Mouse (Mus musculus): ENCODE measurements at regions not wholly inside any gene's neighbourhood (a gene's known extent, or its start where the extent isn't known, plus 50 kb on each side); places are given as distances from the start of the nearest gene placed in this dataset.

DNA sequence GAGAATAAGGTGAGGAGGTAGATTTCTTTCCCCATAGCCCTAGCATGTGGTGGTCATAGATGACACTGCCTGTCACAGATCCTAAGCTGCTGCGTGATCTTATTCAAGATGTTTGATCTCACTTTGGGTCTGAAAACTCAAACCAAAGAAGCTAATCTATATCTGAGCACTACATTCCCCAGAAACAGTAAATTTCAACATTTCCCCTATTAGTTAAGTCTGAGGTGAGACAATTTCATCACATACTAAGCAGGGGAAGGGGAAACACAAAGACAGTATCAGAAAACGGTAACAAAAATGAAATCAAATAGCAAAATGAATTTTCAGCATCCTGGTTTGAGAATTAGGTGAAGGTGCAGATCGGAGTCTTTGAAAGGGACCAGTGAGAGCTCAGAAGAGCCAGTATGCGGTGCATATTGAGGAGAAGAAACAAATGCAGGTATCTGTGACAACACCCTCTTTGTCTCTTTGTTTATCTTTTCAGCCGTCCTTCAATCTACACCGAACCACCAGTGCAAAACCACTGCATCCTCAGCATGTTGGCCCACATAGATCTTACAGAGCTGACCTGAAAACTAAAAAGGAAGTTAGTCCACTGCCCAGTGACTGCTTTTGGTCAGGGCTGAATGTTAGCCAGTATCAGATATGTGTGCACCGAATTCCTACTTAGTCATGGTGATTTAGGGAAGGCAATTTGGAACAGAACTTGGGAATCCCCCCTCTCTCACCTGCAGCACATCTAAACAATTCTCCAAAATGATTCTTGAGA lies 247.0 kb downstream of the Ets1 start:
- 86% methylated on average over 7 of the region's 7 CpGs for WGBS
- DNase-seq (ENCODE audit: low spot score), result no peak

DNA sequence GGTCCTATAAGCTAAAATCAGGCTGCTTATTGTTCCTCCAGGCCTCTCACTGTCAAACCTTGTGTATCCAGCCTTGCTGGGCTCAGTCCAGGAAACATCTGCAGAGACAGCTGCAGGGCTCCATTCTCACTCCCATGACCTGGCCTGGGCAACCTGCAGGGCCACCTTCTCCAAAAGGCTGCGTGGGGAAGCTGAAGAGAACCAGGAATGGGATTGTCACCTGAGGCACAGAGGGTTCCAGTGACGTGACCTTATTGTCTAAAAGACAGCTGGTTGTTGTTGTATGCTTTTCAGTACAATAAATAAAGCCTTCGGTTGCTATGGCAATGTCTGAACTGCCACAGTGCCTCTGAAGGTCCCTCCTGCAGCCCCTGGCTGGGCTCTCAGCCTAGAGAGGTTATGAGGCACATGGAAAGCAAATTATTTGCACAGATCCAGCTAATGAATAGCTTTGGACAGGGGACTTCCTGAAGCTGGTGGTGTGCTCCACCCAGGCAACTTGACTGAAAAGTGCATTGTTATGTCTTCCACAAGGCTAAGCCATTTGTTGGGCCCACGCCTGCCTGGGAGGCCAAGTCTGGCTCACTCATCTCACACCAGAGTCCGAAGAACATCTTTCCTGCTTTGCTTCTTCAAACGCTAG lies 250.1 kb downstream of the Ets1 start:
- Histone ChIP-seq H3K4me1 (ENCODE audit: control insufficient read depth, insufficient read depth, low read length) (no peaks in the 10 kb centered on the region), H3K9ac (ENCODE audit: low read depth, low read length, severe bottlenecking) (no peak overlapping the region), H3K27me3 (ENCODE audit: control insufficient read depth, insufficient read depth, low read length) (no peaks in the 10 kb centered on the region), H3K27ac (replicated peaks; ENCODE audit: low read depth, low read length) (no peak overlapping the region), H3K36me3 (ENCODE audit: control insufficient read depth, insufficient read depth, low read length) (no peaks in the 10 kb centered on the region), H3K4me2 (replicated peaks; ENCODE audit: low read depth, low read length, severe bottlenecking) (no peak overlapping the region), H3K4me3 (replicated peaks; ENCODE audit: low read length) (no peak overlapping the region), H3K9me3 (ENCODE audit: control insufficient read depth, low read length) (no peaks in the 10 kb centered on the region)
- WGBS, result 70% methylated on average over 6 of the region's 6 CpGs
- ATAC-seq (ENCODE audit: low FRiP score, low read depth), result peak; percentile 30; the same call in 1 of the 2 replicates
- TF ChIP-seq POLR2A (IDR thresholded peaks at IDR 0.05; ENCODE audit: borderline replicate concordance, extremely low read depth, insufficient read depth, insufficient read length), result no peak
- peak; percentile 11 for DNase-seq (ENCODE audit: low spot score)

More for the DNA sequence above, 247.0 kb downstream of the Ets1 start:
- ATAC-seq (ENCODE audit: low FRiP score, low read depth), result no peak
- H3K27me3 ChIP-seq (ENCODE audit: control insufficient read depth, insufficient read depth, low read length), result no peaks in the 10 kb centered on the region
- no peak overlapping the region for H3K4me2 ChIP-seq (replicated peaks; ENCODE audit: low read depth, low read length, severe bottlenecking)
- H3K27ac ChIP-seq (replicated peaks; ENCODE audit: low read depth, low read length), result no peak overlapping the region
- no peaks in the 10 kb centered on the region for H3K4me1 ChIP-seq (ENCODE audit: control insufficient read depth, insufficient read depth, low read length)
- no peak overlapping the region for H3K9ac ChIP-seq (ENCODE audit: low read depth, low read length, severe bottlenecking)
- H3K9me3 ChIP-seq (ENCODE audit: control insufficient read depth, low read length), result no peaks in the 10 kb centered on the region
- H3K36me3 ChIP-seq (ENCODE audit: control insufficient read depth, insufficient read depth, low read length), result no peaks in the 10 kb centered on the region
- no peak for TF ChIP-seq POLR2A (IDR thresholded peaks at IDR 0.05; ENCODE audit: borderline replicate concordance, extremely low read depth, insufficient read depth, insufficient read length)
- no peak overlapping the region for H3K4me3 ChIP-seq (replicated peaks; ENCODE audit: low read length)

DNA sequence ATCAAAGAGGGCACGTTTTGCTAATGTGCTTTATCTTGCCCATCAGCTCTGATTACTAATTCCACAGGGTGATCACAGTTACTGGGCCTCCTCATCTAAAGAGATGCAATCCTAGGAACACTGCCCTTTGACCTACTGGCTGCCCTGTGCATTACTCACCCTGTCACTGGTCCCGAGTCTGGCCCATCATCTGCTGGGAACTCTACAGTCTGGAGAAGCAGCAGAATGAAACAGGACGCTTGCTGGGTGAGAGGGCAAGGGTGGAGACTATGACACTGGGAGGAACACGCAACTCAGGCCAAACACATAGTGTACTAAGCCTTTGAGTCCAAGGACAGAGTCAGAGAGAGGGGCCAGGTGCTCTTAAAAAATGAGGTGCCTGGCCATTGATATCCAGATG lies 263.8 kb downstream of the Ets1 start:
- Histone ChIP-seq H3K36me3 (ENCODE audit: control insufficient read depth, insufficient read depth, low read length) (no peaks in the 10 kb centered on the region), H3K4me1 (ENCODE audit: control insufficient read depth, insufficient read depth, low read length) (no peaks in the 10 kb centered on the region), H3K27ac (replicated peaks; ENCODE audit: low read depth, low read length) (no peak overlapping the region), H3K9me3 (ENCODE audit: control insufficient read depth, low read length) (no peaks in the 10 kb centered on the region), H3K9ac (ENCODE audit: low read depth, low read length, severe bottlenecking) (no peak overlapping the region), H3K4me2 (replicated peaks; ENCODE audit: low read depth, low read length, severe bottlenecking) (no peak overlapping the region), H3K27me3 (ENCODE audit: control insufficient read depth, insufficient read depth, low read length) (no peaks in the 10 kb centered on the region), H3K4me3 (replicated peaks; ENCODE audit: low read length) (no peak overlapping the region)
- ATAC-seq (ENCODE audit: low FRiP score, low read depth) (no peak), DNase-seq (ENCODE audit: low spot score) (no peak)
- no peak for TF ChIP-seq POLR2A (IDR thresholded peaks at IDR 0.05; ENCODE audit: borderline replicate concordance, extremely low read depth, insufficient read depth, insufficient read length)
- 20% methylated on average over 4 of the region's 4 CpGs for WGBS

DNA sequence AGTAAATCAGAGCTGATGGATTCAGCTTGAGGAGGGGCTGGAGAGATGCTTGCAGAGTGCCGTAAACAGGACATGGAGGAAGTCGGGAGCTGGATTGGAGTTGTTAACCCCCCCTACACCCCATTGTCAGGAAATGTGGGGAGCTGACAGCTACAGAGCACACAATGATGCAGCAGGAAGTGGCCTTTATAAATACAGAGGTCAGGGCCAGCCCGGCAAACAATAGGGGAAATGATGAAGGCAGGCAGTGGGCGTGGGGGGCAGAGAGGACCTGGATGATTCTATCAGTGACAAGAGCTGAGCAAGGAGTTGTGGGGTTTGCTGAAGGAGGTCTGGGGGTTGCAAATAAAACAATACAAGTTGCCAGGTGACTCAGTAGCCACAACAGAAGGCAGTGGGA lies 265.3 kb downstream of the Ets1 start:
- ATAC-seq (ENCODE audit: low FRiP score, low read depth), result no peak
- Histone ChIP-seq H3K4me2 (replicated peaks; ENCODE audit: low read depth, low read length, severe bottlenecking) (no peak overlapping the region), H3K4me1 (ENCODE audit: control insufficient read depth, insufficient read depth, low read length) (no peaks in the 10 kb centered on the region), H3K9me3 (ENCODE audit: control insufficient read depth, low read length) (no peaks in the 10 kb centered on the region), H3K9ac (ENCODE audit: low read depth, low read length, severe bottlenecking) (no peak overlapping the region), H3K27me3 (ENCODE audit: control insufficient read depth, insufficient read depth, low read length) (no peaks in the 10 kb centered on the region), H3K4me3 (replicated peaks; ENCODE audit: low read length) (no peak overlapping the region), H3K27ac (replicated peaks; ENCODE audit: low read depth, low read length) (no peak overlapping the region), H3K36me3 (ENCODE audit: control insufficient read depth, insufficient read depth, low read length) (no peaks in the 10 kb centered on the region)
- 59% methylated on average over 4 of the region's 4 CpGs for WGBS
- no peak for TF ChIP-seq POLR2A (IDR thresholded peaks at IDR 0.05; ENCODE audit: borderline replicate concordance, extremely low read depth, insufficient read depth, insufficient read length)
- DNase-seq (ENCODE audit: low spot score), result peak; percentile 2

- 74% methylated on average over 8 of the region's 8 CpGs for WGBS
- ATAC-seq (ENCODE audit: low FRiP score, low read depth), result no peak
Observed at GRCm38 (mm10) chr9:32906233-32906872, 270.3 kb downstream of the Ets1 start.

More at GRCm38 (mm10) chr9:32906233-32906872, 270.3 kb downstream of the Ets1 start:
- no peak for TF ChIP-seq POLR2A (IDR thresholded peaks at IDR 0.05; ENCODE audit: borderline replicate concordance, extremely low read depth, insufficient read depth, insufficient read length)
- Histone ChIP-seq H3K36me3 (ENCODE audit: control insufficient read depth, insufficient read depth, low read length) (no peaks in the 10 kb centered on the region), H3K27me3 (ENCODE audit: control insufficient read depth, insufficient read depth, low read length) (no peaks in the 10 kb centered on the region), H3K9me3 (ENCODE audit: control insufficient read depth, low read length) (no peaks in the 10 kb centered on the region), H3K4me1 (ENCODE audit: control insufficient read depth, insufficient read depth, low read length) (no peaks in the 10 kb centered on the region), H3K4me2 (replicated peaks; ENCODE audit: low read depth, low read length, severe bottlenecking) (no peak overlapping the region), H3K4me3 (replicated peaks; ENCODE audit: low read length) (no peak overlapping the region), H3K9ac (ENCODE audit: low read depth, low read length, severe bottlenecking) (no peak overlapping the region), H3K27ac (replicated peaks; ENCODE audit: low read depth, low read length) (no peak overlapping the region)
- no peak for DNase-seq (ENCODE audit: low spot score)

All from limb, embryonic 14.5 days (tissue).